Mouse (Mus musculus): ENCODE measurements around the gene A230050P20Rik.

- TF ChIP-seq POLR2A (IDR thresholded peaks at IDR 0.05; ENCODE audit: low read depth, low read length) (no peak), CTCF (IDR thresholded peaks at IDR 0.05; ENCODE audit: extremely low read depth, insufficient read length, insufficient replicate concordance, low read depth, low read length) (no peak)
These were observed 48.4 kb upstream of the A230050P20Rik start for GRCm38 (mm10) chr9:20820001-20820400.
